Mouse (Mus musculus) cortical plate, adult 2 months (tissue): Measurements from ENCODE around the gene Rundc3b.

Source experiments
- CTCF ChIP-seq: fragments of 200-500 bp; IDR thresholded peaks from 2 replicates; pipeline ENCODE4 v1.5.1; 2011; ENCODE audit warnings: mild to moderate bottlenecking, control low read depth, low read length; ENCODE audit not compliant: insufficient read depth; ENCODE audit errors: extremely low read depth
- POLR2A ChIP-seq: fragments of 200-500 bp; IDR thresholded peaks from 2 replicates; pipeline ENCODE4 v1.6.1; 2011; ENCODE audit warnings: mild to moderate bottlenecking, low read length, control low read depth; ENCODE audit not compliant: insufficient read depth; ENCODE audit errors: extremely low read depth

DNA sequence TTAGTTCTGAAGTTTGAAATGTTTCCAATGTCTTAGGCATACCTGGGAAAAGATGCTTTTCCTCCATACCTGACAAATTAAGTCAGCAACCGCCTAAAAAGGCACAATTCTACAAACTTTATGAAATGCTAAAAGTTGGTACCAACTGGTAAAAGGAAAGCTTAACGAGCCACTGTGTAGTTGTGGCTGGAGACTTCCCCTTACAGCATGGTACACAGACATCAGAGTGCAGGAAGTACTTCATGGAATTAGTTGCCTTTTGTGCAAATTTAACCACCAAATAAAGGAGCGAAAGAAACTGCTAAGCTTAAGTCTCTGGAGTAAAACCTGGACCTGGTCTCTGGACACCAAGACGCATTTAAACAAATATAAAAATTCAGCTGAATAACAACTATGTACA, 131.0 kb downstream of the Rundc3b start:
- TF ChIP-seq CTCF (no peak), POLR2A (no peak)
